Mouse (Mus musculus): ENCODE data around the gene Hs3st4. TPM values are rescaled to one million over a fixed set of nuclear protein-coding genes. Genes with fewer than 3 reads are reported as not detected.

Hs3st4 gene
- polyA plus RNA-seq, 1 experiment: 0.09 TPM

DNA sequence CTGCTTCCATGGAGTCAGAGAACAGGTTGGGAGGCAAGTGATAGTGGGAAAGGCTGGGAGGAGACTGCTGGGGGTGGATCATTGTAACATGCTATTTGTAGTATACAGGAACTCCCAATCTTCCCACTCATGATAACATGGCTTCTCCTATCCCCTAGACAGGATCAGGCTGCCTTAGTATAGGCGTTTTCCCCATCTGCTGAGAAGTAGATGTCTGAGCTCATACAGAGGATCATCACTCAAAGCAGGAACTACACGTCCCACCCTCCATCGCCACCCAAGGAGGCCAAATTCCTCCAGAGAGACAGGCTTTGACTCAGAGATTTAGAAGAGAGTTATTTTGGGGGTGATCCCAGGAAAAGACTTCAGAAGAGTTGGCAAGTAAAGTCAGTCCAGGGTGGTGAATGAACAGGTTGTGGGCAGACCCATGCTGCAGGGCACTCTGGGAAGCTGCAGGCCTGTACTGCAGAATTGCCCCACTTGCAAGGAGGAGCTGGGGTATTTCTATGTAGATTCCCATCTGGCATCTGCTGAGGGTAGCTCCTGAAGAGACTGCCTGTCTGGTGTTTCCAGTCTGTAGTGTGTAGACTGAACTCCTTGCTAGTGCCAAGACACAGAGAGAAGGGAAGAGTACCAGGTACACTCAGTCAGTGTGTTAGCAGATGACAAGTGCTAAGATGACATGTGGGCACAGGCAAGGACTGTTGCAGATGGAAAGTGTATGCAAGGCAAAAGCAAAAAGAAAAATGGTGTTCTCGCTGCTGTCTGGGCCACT, 255.4 kb downstream of the Hs3st4 start:
- WGBS: 72% methylated on average over 4 of the region's 4 CpGs
- Histone ChIP-seq H3K27ac (ENCODE audit: insufficient read depth, low read depth, low read length) (no peak overlapping the region), H3K4me1 (ENCODE audit: control insufficient read depth, insufficient read depth, insufficient read length, low read length) (no peaks in the 10 kb centered on the region), H3K4me3 (ENCODE audit: low read depth, low read length) (no peak overlapping the region), H3K36me3 (ENCODE audit: control insufficient read depth, insufficient read depth, low read length) (no peaks in the 10 kb centered on the region), H3K27me3 (ENCODE audit: control insufficient read depth, insufficient read depth, low read length) (no peaks in the 10 kb centered on the region)
- TF ChIP-seq POLR2A (IDR thresholded peaks at IDR 0.05; ENCODE audit: low read depth, low read length) (no peak), CTCF (IDR thresholded peaks at IDR 0.05; ENCODE audit: extremely low read depth, insufficient read length, insufficient replicate concordance, low read depth, low read length) (no peak)

DNA sequence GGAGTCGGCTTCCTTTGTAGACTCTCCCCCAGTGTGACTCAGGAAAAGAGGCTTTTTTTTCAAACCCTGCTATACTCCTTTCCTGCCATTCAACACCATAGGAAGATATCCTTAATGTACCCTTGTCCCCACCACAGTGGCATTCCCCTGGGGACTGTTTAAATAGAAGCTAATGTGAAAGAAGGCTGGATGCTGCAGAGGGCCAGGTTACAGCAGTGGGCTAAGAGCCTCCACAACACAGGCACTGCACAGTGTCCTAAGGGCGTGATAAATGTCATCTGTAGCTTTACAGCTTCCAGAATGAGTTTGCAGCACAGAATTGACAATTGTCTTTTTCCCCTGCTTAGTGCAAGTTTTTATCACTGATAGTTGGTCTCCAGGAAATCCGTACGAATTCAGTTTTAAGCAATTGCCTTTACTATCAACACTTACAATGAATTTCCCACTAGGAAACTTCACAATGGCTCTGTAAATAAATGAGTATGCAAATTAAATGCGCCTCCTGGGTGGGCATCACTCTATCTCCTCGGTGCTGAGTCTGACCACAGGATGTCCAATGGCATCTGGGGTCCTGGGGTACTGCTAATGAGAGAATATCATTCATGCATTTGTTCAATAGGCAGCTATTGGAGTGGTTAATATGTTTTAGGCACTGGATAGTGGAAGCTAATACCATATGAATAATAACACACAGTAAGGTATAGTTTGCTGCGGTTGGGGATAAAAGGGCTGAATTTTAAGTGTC, 257.4 kb downstream of the Hs3st4 start:
- TF ChIP-seq CTCF (IDR thresholded peaks at IDR 0.05; ENCODE audit: extremely low read depth, insufficient read length, insufficient replicate concordance, low read depth, low read length) (no peak), POLR2A (IDR thresholded peaks at IDR 0.05; ENCODE audit: low read depth, low read length) (no peak)
- Histone ChIP-seq H3K4me3 (ENCODE audit: low read depth, low read length) (no peak overlapping the region), H3K27ac (ENCODE audit: insufficient read depth, low read depth, low read length) (no peak overlapping the region), H3K36me3 (ENCODE audit: control insufficient read depth, insufficient read depth, low read length) (no peaks in the 10 kb centered on the region), H3K27me3 (ENCODE audit: control insufficient read depth, insufficient read depth, low read length) (no peaks in the 10 kb centered on the region), H3K4me1 (ENCODE audit: control insufficient read depth, insufficient read depth, insufficient read length, low read length) (no peaks in the 10 kb centered on the region)
- WGBS: 51% methylated on average over 7 of the region's 7 CpGs

DNA sequence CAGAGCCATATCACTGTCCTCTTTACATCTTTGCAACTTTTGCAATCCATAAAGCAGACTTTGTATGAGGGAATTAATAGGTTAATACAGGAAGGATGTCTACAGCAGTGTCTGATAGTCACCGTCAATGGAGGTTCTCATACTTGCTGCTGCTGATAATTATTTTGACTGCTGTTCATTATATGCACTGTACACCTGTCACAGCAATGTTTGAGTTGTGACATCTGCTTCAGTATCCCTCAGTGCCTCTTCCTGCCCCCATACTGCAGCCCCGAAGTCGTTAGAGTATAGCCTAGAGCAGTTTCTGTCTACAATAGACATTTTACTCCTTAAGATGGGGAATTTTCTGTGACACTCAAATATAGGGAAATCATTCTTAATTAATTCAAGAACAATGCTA, 267.2 kb downstream of the Hs3st4 start:
- H3K27me3 ChIP-seq (ENCODE audit: control insufficient read depth, insufficient read depth, low read length): no peaks in the 10 kb centered on the region
- no peak overlapping the region for H3K27ac ChIP-seq (ENCODE audit: insufficient read depth, low read depth, low read length)
- H3K4me3 ChIP-seq (ENCODE audit: low read depth, low read length): no peak overlapping the region
- no peaks in the 10 kb centered on the region for H3K4me1 ChIP-seq (ENCODE audit: control insufficient read depth, insufficient read depth, insufficient read length, low read length)
- TF ChIP-seq CTCF (IDR thresholded peaks at IDR 0.05; ENCODE audit: extremely low read depth, insufficient read length, insufficient replicate concordance, low read depth, low read length) (no peak), POLR2A (IDR thresholded peaks at IDR 0.05; ENCODE audit: low read depth, low read length) (no peak)
- no peaks in the 10 kb centered on the region for H3K36me3 ChIP-seq (ENCODE audit: control insufficient read depth, insufficient read depth, low read length)
- WGBS: 69% methylated on average over 3 of the region's 3 CpGs

DNA sequence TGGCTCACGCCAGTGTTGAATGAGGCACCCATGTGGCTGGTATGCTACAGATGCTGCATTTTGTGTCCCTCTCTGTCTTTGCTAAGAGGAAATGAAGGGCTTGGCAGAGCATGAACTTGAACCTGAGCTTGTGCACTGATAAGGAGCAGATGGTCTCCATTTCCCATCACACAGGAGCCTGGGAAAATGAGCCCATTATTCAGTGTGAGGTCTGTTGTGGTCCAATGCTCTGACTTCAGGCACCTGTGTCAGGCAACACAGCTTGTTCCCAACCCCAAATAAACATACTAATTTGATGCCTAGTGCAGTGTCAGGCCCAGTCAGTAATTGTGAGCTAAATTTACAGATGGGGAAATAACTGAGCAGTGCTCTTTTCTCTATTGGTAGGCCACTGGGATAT, 267.9 kb downstream of the Hs3st4 start:
- TF ChIP-seq POLR2A (IDR thresholded peaks at IDR 0.05; ENCODE audit: low read depth, low read length) (no peak), CTCF (IDR thresholded peaks at IDR 0.05; ENCODE audit: extremely low read depth, insufficient read length, insufficient replicate concordance, low read depth, low read length) (no peak)
- Histone ChIP-seq H3K4me3 (ENCODE audit: low read depth, low read length) (no peak overlapping the region), H3K27ac (ENCODE audit: insufficient read depth, low read depth, low read length) (no peak overlapping the region), H3K36me3 (ENCODE audit: control insufficient read depth, insufficient read depth, low read length) (no peaks in the 10 kb centered on the region), H3K4me1 (ENCODE audit: control insufficient read depth, insufficient read depth, insufficient read length, low read length) (no peaks in the 10 kb centered on the region), H3K27me3 (ENCODE audit: control insufficient read depth, insufficient read depth, low read length) (no peaks in the 10 kb centered on the region)
- WGBS: 68% methylated on average over 1 of the region's 1 CpGs

DNA sequence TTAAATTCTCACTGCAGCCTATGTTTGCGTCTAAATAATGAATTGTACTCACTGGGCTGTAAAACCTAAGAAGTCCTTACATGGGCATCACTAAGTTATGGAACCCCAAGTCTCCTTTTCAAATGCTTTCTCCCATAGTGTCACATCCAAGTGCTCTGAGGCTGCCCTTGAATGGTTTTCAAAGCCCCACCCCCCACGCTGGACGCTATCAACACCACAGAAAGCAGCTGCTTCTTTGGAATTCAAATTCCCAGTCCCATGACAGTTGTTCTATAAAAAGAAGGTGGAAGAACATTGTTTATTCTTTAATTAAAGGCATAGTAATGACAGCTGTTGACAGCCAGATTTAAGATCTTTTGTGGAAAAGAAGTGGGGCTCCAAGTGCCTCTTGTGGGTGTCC, 275.8 kb downstream of the Hs3st4 start:
- WGBS: 66% methylated on average over 3 of the region's 3 CpGs
- no peaks in the 10 kb centered on the region for H3K27me3 ChIP-seq (ENCODE audit: control insufficient read depth, insufficient read depth, low read length)
- H3K36me3 ChIP-seq (ENCODE audit: control insufficient read depth, insufficient read depth, low read length): no peaks in the 10 kb centered on the region
- TF ChIP-seq POLR2A (IDR thresholded peaks at IDR 0.05; ENCODE audit: low read depth, low read length) (no peak), CTCF (IDR thresholded peaks at IDR 0.05; ENCODE audit: extremely low read depth, insufficient read length, insufficient replicate concordance, low read depth, low read length) (no peak)
- H3K4me1 ChIP-seq (ENCODE audit: control insufficient read depth, insufficient read depth, insufficient read length, low read length): no peaks in the 10 kb centered on the region
- no peak overlapping the region for H3K27ac ChIP-seq (ENCODE audit: insufficient read depth, low read depth, low read length)
- no peak overlapping the region for H3K4me3 ChIP-seq (ENCODE audit: low read depth, low read length)

DNA sequence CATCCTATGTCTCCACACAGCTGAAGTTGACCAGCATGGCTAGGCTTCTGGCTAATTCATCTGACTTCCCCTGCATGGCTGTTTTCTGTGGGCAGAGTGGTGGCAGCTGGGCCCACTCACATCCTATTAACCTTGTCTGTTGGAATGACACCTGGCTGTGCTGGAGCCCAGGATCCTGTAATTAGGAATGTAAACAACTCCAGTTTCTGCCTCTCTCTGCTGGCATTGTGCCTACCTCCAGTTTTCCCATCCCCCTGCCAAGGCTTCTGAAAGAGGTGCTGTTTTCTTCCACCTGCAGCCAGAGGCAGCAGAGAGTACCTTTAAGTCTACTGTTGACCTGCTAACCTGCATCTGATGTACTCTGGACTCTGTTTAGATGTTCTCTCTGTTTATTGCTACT, 288.1 kb downstream of the Hs3st4 start:
- TF ChIP-seq CTCF (IDR thresholded peaks at IDR 0.05; ENCODE audit: extremely low read depth, insufficient read length, insufficient replicate concordance, low read depth, low read length): no peak
- TF ChIP-seq POLR2A (IDR thresholded peaks at IDR 0.05; ENCODE audit: low read depth, low read length): no peak
- Histone ChIP-seq H3K36me3 (ENCODE audit: control insufficient read depth, insufficient read depth, low read length) (no peaks in the 10 kb centered on the region), H3K4me1 (ENCODE audit: control insufficient read depth, insufficient read depth, insufficient read length, low read length) (no peaks in the 10 kb centered on the region), H3K27me3 (ENCODE audit: control insufficient read depth, insufficient read depth, low read length) (no peaks in the 10 kb centered on the region), H3K27ac (ENCODE audit: insufficient read depth, low read depth, low read length) (no peak overlapping the region), H3K4me3 (ENCODE audit: low read depth, low read length) (no peak overlapping the region)

DNA sequence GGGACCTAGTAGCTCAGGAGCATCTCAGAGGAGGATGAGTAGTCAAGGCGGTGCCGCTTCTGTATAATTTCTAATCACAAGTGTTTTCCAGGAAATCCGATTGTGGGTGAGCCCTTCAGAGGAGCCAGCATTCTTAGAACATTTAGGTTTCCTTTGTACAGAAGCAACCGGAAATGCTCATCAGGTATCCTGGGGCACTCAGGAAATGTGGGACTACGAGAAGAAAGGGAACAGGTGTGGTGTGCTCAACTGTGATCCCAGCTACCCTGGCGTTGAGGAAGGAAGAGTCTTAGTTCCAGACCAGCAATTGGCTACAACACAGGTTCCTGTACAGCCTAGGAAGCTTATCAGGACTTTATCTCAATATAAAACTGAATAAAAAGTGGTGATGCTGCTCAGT, 307.2 kb downstream of the Hs3st4 start:
- no peaks in the 10 kb centered on the region for H3K36me3 ChIP-seq (ENCODE audit: control insufficient read depth, insufficient read depth, low read length)
- TF ChIP-seq POLR2A (IDR thresholded peaks at IDR 0.05; ENCODE audit: low read depth, low read length) (no peak), CTCF (IDR thresholded peaks at IDR 0.05; ENCODE audit: extremely low read depth, insufficient read length, insufficient replicate concordance, low read depth, low read length) (no peak)
- H3K27ac ChIP-seq (ENCODE audit: insufficient read depth, low read depth, low read length): no peak overlapping the region
- no peaks in the 10 kb centered on the region for H3K4me1 ChIP-seq (ENCODE audit: control insufficient read depth, insufficient read depth, insufficient read length, low read length)
- H3K27me3 ChIP-seq (ENCODE audit: control insufficient read depth, insufficient read depth, low read length): no peaks in the 10 kb centered on the region
- 67% methylated on average over 6 of the region's 6 CpGs for WGBS
- no peak overlapping the region for H3K4me3 ChIP-seq (ENCODE audit: low read depth, low read length)
